Mouse (Mus musculus) megakaryocyte, embryonic 14.5 days (primary cell): ENCODE results near the gene Glb1. TPM values are rescaled to one million over a fixed set of nuclear protein-coding genes. Genes with fewer than 3 reads are reported as not detected.

Experiments used
- H3K27me3 ChIP-seq: replicated peaks from 2 replicates; pipeline ENCODE3; 2012; ENCODE audit warnings: inconsistent platforms
- H3K36me3 ChIP-seq: replicated peaks from 2 replicates; pipeline ENCODE3; 2012; ENCODE audit warnings: low read length, inconsistent platforms, mixed read lengths
- H3K4me1 ChIP-seq: 2 replicates; pipeline ENCODE4 v1.6.1; 2012; ENCODE audit warnings: inconsistent platforms
- H3K4me3 ChIP-seq: replicated peaks from 2 replicates; pipeline ENCODE3; 2012; ENCODE audit warnings: moderate library complexity, mild to moderate bottlenecking, inconsistent platforms
- H3K9me3 ChIP-seq: 2 replicates; pipeline ENCODE4 v1.6.1; 2012; ENCODE audit warnings: inconsistent platforms
- FLI1 ChIP-seq: IDR thresholded peaks from 2 replicates; pipeline ENCODE4 v1.6.1; 2012; ENCODE audit warnings: low read length, inconsistent platforms, mixed read lengths
- GATA1 ChIP-seq: IDR thresholded peaks from 3 replicates; pipeline ENCODE4 v1.6.1; 2012; ENCODE audit warnings: mixed read lengths, low read length, inconsistent platforms, borderline replicate concordance
- polyA plus RNA-seq: library from polyadenylated mRNA; stranded (reverse); fragments of >175 nt; gene quantifications from 2 replicates; pipeline ENCODE4 v1.2.3, GENCODE M21; 2012; ENCODE audit warnings: low replicate concordance; ENCODE audit not compliant: insufficient read depth

The Glb1 gene
- polyA plus RNA-seq, 1 experiment: 16.4 TPM

DNA sequence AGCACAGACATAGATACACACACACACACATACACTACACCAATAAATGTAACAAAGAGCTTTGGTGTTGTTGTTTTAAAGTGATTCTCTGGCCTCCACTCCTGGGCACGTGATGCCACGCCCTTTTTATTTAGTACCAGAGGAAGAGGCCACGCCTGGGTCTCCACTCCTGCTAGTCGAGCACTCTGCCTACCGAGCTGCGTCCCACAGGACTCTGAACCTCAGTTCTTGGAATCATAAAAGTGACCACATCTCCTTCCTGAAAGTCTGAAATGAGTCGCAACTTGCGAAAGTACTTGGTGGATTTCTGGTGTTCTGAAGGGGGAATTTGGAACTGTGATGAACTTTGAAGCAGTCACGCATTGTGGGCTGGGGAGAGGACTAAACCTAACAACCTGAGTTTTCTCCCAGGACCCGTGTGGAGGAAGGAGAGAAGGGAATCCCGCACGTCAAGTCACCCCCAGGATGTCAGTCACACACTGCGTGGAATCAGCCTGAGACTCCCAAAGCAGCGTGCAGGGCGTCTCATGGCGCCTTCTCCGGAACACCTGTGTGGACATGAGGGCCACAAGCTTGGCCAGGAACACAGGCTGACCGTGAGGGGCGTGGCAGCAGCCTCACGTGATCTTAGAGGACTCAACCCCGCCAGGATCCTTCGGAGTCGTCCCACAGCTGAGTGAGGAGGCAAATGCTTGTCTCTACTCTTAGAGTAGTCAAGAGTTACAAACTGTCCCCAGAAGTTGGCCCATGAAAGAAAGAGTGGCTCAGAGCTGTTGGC, 86.8 kb downstream of the Glb1 start:
- Histone ChIP-seq H3K9me3 (peaks cover 17% of the 10 kb centered on the region), H3K4me3 (no peak overlapping the region), H3K36me3 (no peaks in the 10 kb centered on the region), H3K4me1 (peaks cover 14% of the 10 kb centered on the region), H3K27me3 (peaks cover 50% of the 10 kb centered on the region)
- TF ChIP-seq GATA1 (no peak), FLI1 (no peak)

DNA sequence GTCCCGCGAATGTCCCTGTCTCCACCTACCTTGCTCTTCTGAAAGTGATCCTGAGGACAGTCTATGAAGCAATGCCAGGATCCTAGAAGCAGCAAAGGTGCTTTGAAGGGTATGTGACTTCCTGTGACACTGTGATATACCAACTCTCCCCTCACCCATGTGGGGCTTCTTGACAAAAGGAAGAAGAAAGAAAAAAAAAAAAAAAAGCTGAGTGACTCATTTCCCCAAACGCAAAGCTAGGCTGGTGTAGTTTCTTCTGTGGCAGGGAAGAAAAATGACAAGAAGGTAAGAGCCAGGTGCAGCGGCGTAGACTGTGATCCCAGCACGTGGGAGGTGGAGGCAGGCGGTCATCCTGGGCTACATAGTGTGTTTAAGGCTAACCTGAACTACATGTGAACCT, 95.6 kb downstream of the Glb1 start:
- H3K27me3 ChIP-seq: peaks cover 63% of the 10 kb centered on the region
- peaks cover 22% of the 10 kb centered on the region for H3K4me1 ChIP-seq
- H3K36me3 ChIP-seq: no peaks in the 10 kb centered on the region
- peaks cover 22% of the 10 kb centered on the region for H3K9me3 ChIP-seq
- H3K4me3 ChIP-seq: no peak overlapping the region
- TF ChIP-seq FLI1 (no peak), GATA1 (no peak)

GRCm38 (mm10) chr9:114498218-114498617, 97.3 kb downstream of the Glb1 start:
- peaks cover 13% of the 10 kb centered on the region for H3K9me3 ChIP-seq
- H3K4me3 ChIP-seq: peak overlapping the region; percentile 23
- TF ChIP-seq GATA1 (no peak), FLI1 (no peak)
- peaks cover 58% of the 10 kb centered on the region for H3K27me3 ChIP-seq
- no peaks in the 10 kb centered on the region for H3K36me3 ChIP-seq
- peaks cover 34% of the 10 kb centered on the region for H3K4me1 ChIP-seq

- TF ChIP-seq FLI1 (no peak), GATA1 (no peak)
- H3K9me3 ChIP-seq: peaks cover 13% of the 10 kb centered on the region
- H3K4me3 ChIP-seq: no peak overlapping the region
- peaks cover 35% of the 10 kb centered on the region for H3K4me1 ChIP-seq
- H3K27me3 ChIP-seq: peaks cover 67% of the 10 kb centered on the region
- H3K36me3 ChIP-seq: no peaks in the 10 kb centered on the region
Observed at GRCm38 (mm10) chr9:114499783-114500515, 99.1 kb downstream of the Glb1 start.

DNA sequence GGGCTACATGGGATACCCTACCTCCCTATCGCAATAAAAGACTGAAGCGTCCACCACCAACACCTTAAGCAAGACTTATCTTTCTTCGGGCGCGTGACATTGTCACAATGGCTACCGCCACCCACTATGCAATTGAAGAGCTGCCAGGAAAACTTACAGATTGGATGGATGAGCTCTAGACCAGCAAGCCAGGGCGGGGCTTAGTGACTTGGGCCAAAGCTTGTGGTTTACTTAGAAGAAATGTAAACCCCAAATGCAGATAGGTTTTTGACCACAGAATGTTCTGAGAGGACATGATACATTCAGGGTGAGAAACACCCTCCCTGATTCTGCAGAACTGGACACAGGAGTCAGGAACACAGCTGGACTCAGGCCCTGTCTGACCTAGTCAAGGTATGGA, 100.2 kb downstream of the Glb1 start:
- TF ChIP-seq GATA1 (no peak), FLI1 (no peak)
- H3K4me3 ChIP-seq: no peak overlapping the region
- H3K27me3 ChIP-seq: peaks cover 67% of the 10 kb centered on the region
- H3K36me3 ChIP-seq: no peaks in the 10 kb centered on the region
- peaks cover 13% of the 10 kb centered on the region for H3K9me3 ChIP-seq
- H3K4me1 ChIP-seq: peaks cover 35% of the 10 kb centered on the region

DNA sequence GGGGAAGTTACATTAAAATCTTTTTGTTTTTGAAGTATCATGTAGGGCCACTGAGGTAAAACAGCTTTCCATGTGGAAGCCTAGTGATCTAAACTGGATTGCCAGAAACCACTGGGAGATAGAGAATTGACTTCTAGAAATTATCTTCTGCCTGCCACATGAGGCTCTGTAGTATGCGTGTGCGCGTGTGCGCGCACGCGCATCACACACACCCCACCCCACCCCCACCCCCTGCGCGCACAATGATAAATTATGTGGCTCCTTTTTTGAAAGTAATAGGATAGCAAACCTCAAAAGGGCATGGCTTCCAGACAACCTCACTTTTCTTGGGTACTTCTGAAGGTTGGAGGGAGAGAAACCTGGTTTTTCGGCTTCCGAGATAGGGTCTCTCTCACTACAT, 101.0 kb downstream of the Glb1 start:
- peaks cover 69% of the 10 kb centered on the region for H3K27me3 ChIP-seq
- peaks cover 13% of the 10 kb centered on the region for H3K9me3 ChIP-seq
- no peak overlapping the region for H3K4me3 ChIP-seq
- H3K36me3 ChIP-seq: no peaks in the 10 kb centered on the region
- H3K4me1 ChIP-seq: peaks cover 39% of the 10 kb centered on the region
- TF ChIP-seq GATA1 (no peak), FLI1 (no peak)

DNA sequence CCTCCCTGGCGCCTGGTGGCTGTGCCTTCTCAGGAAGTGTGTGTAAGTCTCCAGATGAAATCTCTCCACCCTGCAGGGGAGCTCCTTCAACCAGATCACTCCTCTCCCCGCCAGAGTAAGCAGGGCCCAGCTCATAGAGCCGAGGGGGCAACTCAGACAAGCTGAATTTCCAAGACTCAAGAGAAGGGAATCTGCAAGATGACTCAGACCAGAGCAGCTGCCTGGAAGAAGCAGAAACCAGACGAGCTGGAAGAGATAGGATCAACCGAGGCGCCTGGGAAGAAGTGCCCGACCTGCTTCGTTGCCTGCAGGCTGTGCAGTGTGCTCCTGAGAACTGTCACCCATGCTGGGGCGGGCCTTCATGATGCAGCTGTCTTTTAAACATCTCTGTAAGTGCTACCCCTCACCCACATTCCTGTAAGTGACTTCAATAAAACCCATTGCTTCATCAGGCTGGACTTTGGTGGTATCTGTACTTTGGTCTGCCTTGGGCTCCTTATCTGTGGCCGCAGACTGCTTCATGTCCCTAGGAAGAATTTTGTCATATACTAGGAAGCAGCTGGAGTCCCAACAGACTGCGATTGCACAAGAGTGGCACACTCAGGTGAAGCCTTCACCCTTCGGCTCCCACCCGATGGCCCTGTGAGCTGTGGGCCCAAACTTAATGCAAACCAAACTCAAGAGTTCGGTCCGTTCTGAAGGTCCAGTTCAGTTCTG, 102.0 kb downstream of the Glb1 start:
- Histone ChIP-seq H3K9me3 (peaks cover 16% of the 10 kb centered on the region), H3K4me3 (no peak overlapping the region), H3K36me3 (no peaks in the 10 kb centered on the region), H3K27me3 (peaks cover 68% of the 10 kb centered on the region), H3K4me1 (peaks cover 39% of the 10 kb centered on the region)
- TF ChIP-seq FLI1 (no peak), GATA1 (no peak)

DNA sequence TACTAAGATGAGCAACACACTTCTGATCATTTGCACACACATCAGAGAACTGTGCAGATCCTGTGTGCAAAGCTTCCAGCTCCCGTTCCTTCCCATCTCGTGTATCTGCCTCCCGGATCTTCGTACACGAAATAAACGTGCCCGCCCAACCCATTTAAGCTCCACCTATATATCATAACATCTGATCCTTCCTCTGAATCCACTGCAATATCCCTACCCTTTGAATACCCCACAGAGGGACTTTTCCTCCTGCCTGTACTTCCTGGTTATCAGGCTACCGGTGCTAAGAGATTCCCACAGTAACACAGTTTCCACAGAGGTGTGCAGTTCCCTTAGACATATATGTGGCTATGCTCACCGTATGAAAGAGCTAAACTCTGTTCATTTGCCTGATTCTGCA, 103.9 kb downstream of the Glb1 start, which contains the start of gene Ccr4:
Gene Ccr4 (minus strand): TSS at position 101 of the 400 bp plus-strand sequence.
- H3K4me1 ChIP-seq: peaks cover 32% of the 10 kb centered on the region
- TF ChIP-seq FLI1: no peak
- no peak for TF ChIP-seq GATA1
- peaks cover 74% of the 10 kb centered on the region for H3K27me3 ChIP-seq
- no peaks in the 10 kb centered on the region for H3K36me3 ChIP-seq
- no peak within 1 kb of the TSS for H3K4me3 ChIP-seq
- H3K9me3 ChIP-seq: peaks cover 30% of the 10 kb centered on the region

DNA sequence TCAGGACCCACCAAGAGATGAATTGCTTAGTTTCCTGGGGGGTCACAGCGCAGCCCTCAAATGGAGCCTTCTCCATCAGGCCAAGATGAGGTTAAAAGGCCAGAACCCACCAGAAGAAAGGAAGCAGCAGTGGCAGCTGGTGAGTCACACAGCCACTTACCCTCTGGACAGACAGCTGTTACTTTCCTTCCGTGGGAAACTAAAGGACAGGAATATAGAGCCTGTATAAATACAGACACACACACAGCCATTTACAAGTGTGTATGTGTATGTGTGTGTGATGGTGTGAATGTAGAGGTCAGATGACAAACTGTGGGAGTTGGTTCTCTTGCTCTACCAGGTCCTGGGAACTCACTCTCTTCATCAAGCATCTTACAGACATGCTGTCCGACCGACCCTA, 105.7 kb downstream of the Glb1 start:
- peaks cover 79% of the 10 kb centered on the region for H3K27me3 ChIP-seq
- H3K36me3 ChIP-seq: no peaks in the 10 kb centered on the region
- no peak overlapping the region for H3K4me3 ChIP-seq
- peaks cover 27% of the 10 kb centered on the region for H3K9me3 ChIP-seq
- TF ChIP-seq GATA1 (no peak), FLI1 (no peak)
- peaks cover 22% of the 10 kb centered on the region for H3K4me1 ChIP-seq

DNA sequence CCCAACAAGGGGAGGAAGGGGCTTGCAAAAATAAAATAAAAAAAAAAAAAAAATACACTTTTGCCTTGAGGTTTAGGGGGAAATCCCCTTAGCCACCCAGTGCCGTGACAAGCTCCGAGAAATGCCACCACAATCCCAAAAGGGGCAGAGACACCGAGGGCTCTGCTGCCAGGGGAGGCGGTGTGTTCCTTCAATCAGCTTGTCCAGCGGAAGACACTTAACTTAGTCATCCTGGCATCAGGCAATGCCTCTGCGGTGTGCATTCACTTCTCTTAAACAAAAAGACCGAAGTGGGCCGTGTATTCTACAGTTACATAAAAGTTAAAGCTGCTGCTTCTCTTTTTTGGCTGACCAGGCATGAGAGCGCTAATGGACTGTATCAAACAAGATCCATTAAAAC, 106.5 kb downstream of the Glb1 start:
- Histone ChIP-seq H3K36me3 (no peaks in the 10 kb centered on the region), H3K4me1 (peaks cover 19% of the 10 kb centered on the region), H3K9me3 (peaks cover 34% of the 10 kb centered on the region), H3K27me3 (peaks cover 82% of the 10 kb centered on the region), H3K4me3 (no peak overlapping the region)
- TF ChIP-seq FLI1 (no peak), GATA1 (no peak)
